In genomic region chr4:125702607-125703309, GRCm38 (mm10) we compare ENCODE assay signal across 8 mouse cellular contexts.
DNase-seq lines count a peak whose midpoint lies in the region; ATAC-seq lines count a peak whose summit lies in the region.

No protein-coding gene starts in this region.

- intact Hi-C loops in heart, postnatal 14 days (cut with DNase I) = no loop called here

- ATAC-seq in midbrain, embryonic 11.5 days (ENCODE audit: low FRiP score) = 0 out of 2 replicates have a peak, but pooled peaks have one; percentile 27
- peak; percentile 88 for ATAC-seq in forebrain, embryonic 15.5 days (replicated peaks)
- ATAC-seq in stomach, embryonic 14.5 days (ENCODE audit: insufficient number of reproducible peaks, insufficient read depth, low FRiP score, low read depth) = peak; percentile 42; the same call in 1 of the 2 replicates

- peaks cover 4% of the 10 kb centered on the region; the same call in 1 of the 2 replicates for H3K27me3 ChIP-seq in midbrain, embryonic 11.5 days (ENCODE audit: control insufficient read depth, insufficient read depth, low read length)
- H3K27me3 ChIP-seq in midbrain, embryonic 10.5 days (ENCODE audit: low read depth, poor library complexity, severe bottlenecking) = peaks cover 57% of the 10 kb centered on the region
- peaks cover 4% of the 10 kb centered on the region; the same call in 1 of the 2 replicates for H3K27me3 ChIP-seq in forebrain, embryonic 15.5 days
- no peaks in the 10 kb centered on the region for H3K27me3 ChIP-seq in stomach, embryonic 14.5 days (ENCODE audit: control insufficient read depth, insufficient read depth, low read length)

- no peak overlapping the region for H3K9ac ChIP-seq in midbrain, embryonic 11.5 days (ENCODE audit: low read length)
- no peak overlapping the region for H3K9ac ChIP-seq in forebrain, embryonic 15.5 days (replicated peaks)
- H3K9ac ChIP-seq in stomach, embryonic 14.5 days (replicated peaks; ENCODE audit: low read depth, low read length) = no peak overlapping the region

- H3K9me3 ChIP-seq in midbrain, embryonic 11.5 days (ENCODE audit: control insufficient read depth, low read length) = no peaks in the 10 kb centered on the region
- no peaks in the 10 kb centered on the region for H3K9me3 ChIP-seq in midbrain, embryonic 10.5 days (replicated peaks)
- H3K9me3 ChIP-seq in forebrain, embryonic 15.5 days = no peaks in the 10 kb centered on the region
- no peaks in the 10 kb centered on the region for H3K9me3 ChIP-seq in stomach, embryonic 14.5 days (ENCODE audit: control insufficient read depth, low read depth, low read length)

- H3K4me2 ChIP-seq in midbrain, embryonic 11.5 days = no peak overlapping the region
- no peak overlapping the region for H3K4me2 ChIP-seq in forebrain, embryonic 15.5 days (replicated peaks)
- H3K4me2 ChIP-seq in stomach, embryonic 14.5 days (replicated peaks; ENCODE audit: low read depth, low read length) = no peak overlapping the region

- WGBS in midbrain, embryonic 11.5 days = 74% methylated on average over 12 of the region's 12 CpGs
- 76% methylated on average over 12 of the region's 12 CpGs for WGBS in midbrain, embryonic 10.5 days
- 30% methylated on average over 12 of the region's 12 CpGs for WGBS in forebrain, embryonic 15.5 days
- WGBS in stomach, embryonic 14.5 days = 69% methylated on average over 11 of the region's 12 CpGs

- H3K27ac ChIP-seq in midbrain, embryonic 11.5 days (ENCODE audit: low read depth, low read length) = no peak overlapping the region
- no peak overlapping the region for H3K27ac ChIP-seq in midbrain, embryonic 10.5 days (replicated peaks)
- H3K27ac ChIP-seq in forebrain, embryonic 15.5 days (replicated peaks) = peak overlapping the region; percentile 89
- H3K27ac ChIP-seq in stomach, embryonic 14.5 days (ENCODE audit: low read length) = no peak overlapping the region

- DNase-seq in midbrain, embryonic 11.5 days (ENCODE audit: low spot score, missing footprints) = no peak
- DNase-seq in midbrain, embryonic 10.5 days (ENCODE audit: low spot score) = no peak
- peak; percentile 72 to 82 for DNase-seq in heart, postnatal 14 days
- peak; percentile 89 to 97 for DNase-seq in layer of hippocampus, adult 18-20 months (ENCODE audit: low spot score in 2 of 2)
- peak; percentile 48 for DNase-seq in lung, postnatal 25 days (ENCODE audit: low spot score)
- no peak for DNase-seq in thymus, postnatal 10 days (ENCODE audit: low spot score in 2 of 2)

- H3K4me3 ChIP-seq in midbrain, embryonic 11.5 days (ENCODE audit: low read depth, low read length) = no peak overlapping the region
- no peak overlapping the region for H3K4me3 ChIP-seq in midbrain, embryonic 10.5 days
- no peak overlapping the region for H3K4me3 ChIP-seq in forebrain, embryonic 15.5 days
- H3K4me3 ChIP-seq in stomach, embryonic 14.5 days (ENCODE audit: low read depth, low read length) = no peak overlapping the region

- H3K36me3 ChIP-seq in midbrain, embryonic 11.5 days (ENCODE audit: control insufficient read depth, insufficient read depth, low read length) = no peaks in the 10 kb centered on the region
- no peaks in the 10 kb centered on the region for H3K36me3 ChIP-seq in midbrain, embryonic 10.5 days
- H3K36me3 ChIP-seq in forebrain, embryonic 15.5 days = peaks cover 8% of the 10 kb centered on the region; the same call in 1 of the 2 replicates
- H3K36me3 ChIP-seq in stomach, embryonic 14.5 days (ENCODE audit: control insufficient read depth, insufficient read depth, low read length) = no peaks in the 10 kb centered on the region

- H3K4me1 ChIP-seq in midbrain, embryonic 11.5 days (ENCODE audit: control insufficient read depth, insufficient read depth, low read length) = peaks cover 5% of the 10 kb centered on the region
- peaks cover 10% of the 10 kb centered on the region for H3K4me1 ChIP-seq in midbrain, embryonic 10.5 days
- H3K4me1 ChIP-seq in forebrain, embryonic 15.5 days = peaks cover 73% of the 10 kb centered on the region
- no peaks in the 10 kb centered on the region for H3K4me1 ChIP-seq in stomach, embryonic 14.5 days (ENCODE audit: control insufficient read depth, insufficient read depth, low read length)

Comparison
In these comparisons a context has a peak if more than half of its experiments do, and no peak if none do; other contexts are left out.
1. ATAC-seq: peak in every context shown above with its lines; median percentile 88 in forebrain, embryonic 15.5 days; 42 in stomach, embryonic 14.5 days; 27 in midbrain, embryonic 11.5 days.
2. DNase-seq: peak in heart, postnatal 14 days (2 of 2), layer of hippocampus, adult 18-20 months (2 of 2) and lung, postnatal 25 days (single experiment); none in midbrain, embryonic 11.5 days (single experiment), midbrain, embryonic 10.5 days (single experiment) and thymus, postnatal 10 days (0 of 2).